ENCODE assay signal across 8 mouse cellular contexts in genomic region chr3:103858881-103859801, GRCm38 (mm10). TPM values are rescaled to one million over a fixed set of nuclear protein-coding genes. Genes with fewer than 3 reads are reported as not detected.
DNase-seq lines count a peak whose midpoint lies in the region; ATAC-seq lines count a peak whose summit lies in the region.

TSS of gene Ptpn22 (plus strand) at chr3:103859795.

- no peaks in the 10 kb centered on the region for H3K36me3 ChIP-seq in liver, embryonic 13.5 days
- H3K36me3 ChIP-seq in hindbrain, embryonic 11.5 days (ENCODE audit: control insufficient read depth, insufficient read depth, low read length) = no peaks in the 10 kb centered on the region

- WGBS in liver, embryonic 13.5 days (ENCODE audit: insufficient replicate concordance) = 26% methylated on average over 12 of the region's 12 CpGs
- WGBS in hindbrain, embryonic 11.5 days = 80% methylated on average over 12 of the region's 12 CpGs

- peak within 1 kb of the TSS; percentile 4 for H3K4me3 ChIP-seq in liver, embryonic 13.5 days (replicated peaks)
- no peak within 1 kb of the TSS for H3K4me3 ChIP-seq in hindbrain, embryonic 11.5 days (ENCODE audit: low read depth, low read length)

- H3K9ac ChIP-seq in liver, embryonic 13.5 days = no peak within 1 kb of the TSS
- H3K9ac ChIP-seq in hindbrain, embryonic 11.5 days (ENCODE audit: low read depth, low read length) = no peak within 1 kb of the TSS

- H3K27me3 ChIP-seq in liver, embryonic 13.5 days = no peaks in the 10 kb centered on the region
- H3K27me3 ChIP-seq in hindbrain, embryonic 11.5 days (ENCODE audit: control insufficient read depth, insufficient read depth, low read length) = no peaks in the 10 kb centered on the region

- peak within 1 kb of the TSS; percentile 44 for H3K27ac ChIP-seq in liver, embryonic 13.5 days
- H3K27ac ChIP-seq in hindbrain, embryonic 11.5 days (ENCODE audit: low read depth, low read length) = no peak within 1 kb of the TSS

- peak within 1 kb of the TSS; percentile 25 for H3K4me2 ChIP-seq in liver, embryonic 13.5 days
- no peak within 1 kb of the TSS for H3K4me2 ChIP-seq in hindbrain, embryonic 11.5 days (replicated peaks; ENCODE audit: low read depth, low read length)

- ATAC-seq in common myeloid progenitor, adult 5-6 weeks (replicated peaks; ENCODE audit: low read depth, poor library complexity, severe bottlenecking) = peak; percentile 46
- ATAC-seq in liver, embryonic 13.5 days (ENCODE audit: low read depth) = peak; percentile 29; the same call in 1 of the 2 replicates
- ATAC-seq in hindbrain, embryonic 11.5 days (ENCODE audit: low FRiP score) = no peak

- peak; percentile 11 to 27 for DNase-seq in adrenal gland, adult (ENCODE audit: inconsistent age in 2 of 2, low spot score in 1 of 2)
- no peak for DNase-seq in adrenal gland, adult 8-10 months
- DNase-seq in liver, embryonic 13.5 days = no peak
- peak; percentile 66 to 69 for DNase-seq in natural killer cell, adult 2 months (ENCODE audit: low spot score in 2 of 2)
- no peak for DNase-seq in gastrocnemius, postnatal 25 days
- no peak for DNase-seq in hindbrain, embryonic 11.5 days (ENCODE audit: low spot score)
- DNase-seq in adrenal gland, postnatal 25 days = no peak

- no peaks in the 10 kb centered on the region for H3K9me3 ChIP-seq in liver, embryonic 13.5 days (replicated peaks)
- H3K9me3 ChIP-seq in hindbrain, embryonic 11.5 days (ENCODE audit: control insufficient read depth, low read length) = no peaks in the 10 kb centered on the region

- H3K4me1 ChIP-seq in liver, embryonic 13.5 days (replicated peaks) = peaks cover 9% of the 10 kb centered on the region; the same call in 1 of the 2 replicates
- no peaks in the 10 kb centered on the region for H3K4me1 ChIP-seq in hindbrain, embryonic 11.5 days (replicated peaks; ENCODE audit: control insufficient read depth, insufficient read depth, low read length)

RNA-seq across cellular contexts. Expression of gene Ptpn22, which starts in this region (rescaled TPM):
- 1 to 10 TPM; 1.6 to 2.7 (median 2.3) TPM for total RNA-seq in adrenal gland, adult 8-10 months (2022)
- total RNA-seq in common myeloid progenitor, adult 5-6 weeks (2017) = 27.9 and 35.2 TPM in 2 replicates
- polyA plus RNA-seq in liver, embryonic 13.5 days (2015; fragmentation: Nextera tagmentation; extraction: Ambion mirVana) = 2.0 and 2.2 TPM in 2 replicates
- under 1 TPM; 0.20 to 0.80 TPM for total RNA-seq in gastrocnemius, postnatal 25 days (2021)
- 0.08 TPM in 1 of 2 replicates, not detected in the other for polyA plus RNA-seq in hindbrain, embryonic 11.5 days (2014; fragmentation: Nextera tagmentation; extraction: Ambion mirVana)
- 1.1 TPM in 1 of 2 replicates, not detected in the other for total RNA-seq in adrenal gland, postnatal 25 days (2021)

Comparison
In these comparisons a context has a peak if more than half of its experiments do, and no peak if none do; other contexts are left out.
1. DNase-seq: peak in adrenal gland, adult (2 of 2) and natural killer cell, adult 2 months (2 of 2); none in adrenal gland, adult 8-10 months (single experiment), liver, embryonic 13.5 days (single experiment), gastrocnemius, postnatal 25 days (single experiment), hindbrain, embryonic 11.5 days (single experiment) and adrenal gland, postnatal 25 days (single experiment).